Mouse (Mus musculus): ENCODE results near the gene Gnat1. TPM values are rescaled to one million over a fixed set of nuclear protein-coding genes. Genes with fewer than 3 reads are reported as not detected.

Gnat1 gene
- polyA plus RNA-seq (2015; fragmentation: Illumina TruSeq; extraction: RNeasy Lipid Tissue Mini Kit (QIAGEN cat#74804); ENCODE audit: insufficient read depth, low read depth, low replicate concordance): not detected

DNA sequence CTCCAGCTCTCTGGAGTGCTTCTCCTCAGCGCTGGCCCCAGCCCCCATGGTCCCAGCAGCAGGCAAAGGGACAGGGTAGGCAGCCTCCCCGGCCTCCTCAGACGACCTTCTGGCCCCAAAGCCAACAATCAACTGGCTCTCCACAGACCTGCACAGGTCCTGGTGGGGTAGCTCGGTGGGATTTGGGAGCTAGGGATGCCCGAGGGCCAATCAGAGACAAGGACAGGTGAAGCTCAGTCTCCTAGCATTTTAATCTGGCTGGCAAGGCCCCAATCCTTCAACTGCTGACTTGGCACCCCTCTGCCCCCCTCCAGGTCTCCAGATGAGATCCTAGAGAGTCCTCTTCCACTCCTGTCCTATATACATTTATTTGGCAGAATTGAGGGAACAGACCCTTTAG is at the start of gene Gnat1:
Gene Gnat1 (minus strand): TSS at position 212 of the 400 bp plus-strand sequence.

DNA sequence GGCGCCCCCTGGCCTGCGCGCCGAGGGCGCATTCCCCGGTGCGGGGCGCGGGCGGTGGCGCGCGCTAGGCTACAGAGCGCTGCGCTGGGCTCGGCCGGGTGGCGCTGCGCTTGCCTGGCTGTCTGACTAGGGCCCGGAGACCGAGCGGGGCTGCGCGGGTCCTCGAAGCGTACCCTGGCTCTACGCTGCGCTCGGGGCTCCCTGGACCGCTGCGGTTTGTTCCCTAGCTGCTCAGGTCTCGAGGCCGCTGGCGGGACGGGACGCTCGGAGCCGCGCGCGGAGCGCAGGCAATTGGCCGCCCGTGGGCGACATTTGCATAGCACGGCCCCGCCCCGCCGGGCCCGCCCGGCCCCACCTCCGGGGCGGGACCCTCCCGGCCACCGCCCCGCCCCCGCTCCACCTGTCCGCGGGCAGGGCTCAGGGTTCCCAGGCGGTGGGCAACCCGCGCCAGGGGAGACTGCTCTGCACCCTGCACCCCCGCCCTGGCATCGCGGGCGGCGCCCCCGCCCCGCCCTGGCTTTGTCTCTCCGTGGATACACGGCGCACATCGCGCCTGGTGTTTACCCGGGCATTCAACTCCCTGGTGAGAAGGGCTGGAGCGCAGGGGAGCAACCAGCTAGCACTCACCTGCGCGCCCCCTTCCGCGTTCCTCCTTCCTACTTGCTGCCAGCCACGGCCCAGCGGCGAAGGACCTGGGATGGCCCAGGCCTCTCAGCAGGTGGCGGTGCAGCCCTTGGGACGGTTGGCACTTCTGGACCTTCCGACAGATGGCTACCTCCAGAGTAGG is 30.4 kb upstream of the Gnat1 start, which contains the start of gene Sema3f:
Gene Sema3f (minus strand): TSS at position 779 of the 787 bp plus-strand sequence.

DNA sequence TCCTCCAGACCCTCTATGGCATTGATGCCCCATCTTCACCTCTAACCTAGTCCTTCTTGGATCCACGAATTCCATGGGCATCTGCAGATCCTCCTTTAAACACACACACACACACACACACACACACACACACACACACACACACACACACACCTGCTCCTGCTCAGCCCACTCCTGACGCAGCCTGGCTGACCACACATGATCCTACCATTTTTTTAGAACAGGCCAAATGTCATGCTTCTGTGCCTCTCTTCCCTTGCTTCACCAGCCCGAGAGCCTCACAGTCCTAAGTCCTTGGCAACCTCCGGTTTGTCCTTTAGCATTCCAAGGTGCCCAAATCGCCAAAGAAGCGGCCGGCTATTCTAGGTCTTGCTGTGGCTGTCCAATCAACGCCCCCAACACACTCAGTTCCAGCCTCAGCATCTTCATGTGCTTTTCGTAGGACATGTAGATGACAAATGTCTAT is 10.0 kb downstream of the Gnat1 start, which contains the start of gene Slc38a3:
Gene Slc38a3 (minus strand): TSS at position 51 of the 466 bp plus-strand sequence.

DNA sequence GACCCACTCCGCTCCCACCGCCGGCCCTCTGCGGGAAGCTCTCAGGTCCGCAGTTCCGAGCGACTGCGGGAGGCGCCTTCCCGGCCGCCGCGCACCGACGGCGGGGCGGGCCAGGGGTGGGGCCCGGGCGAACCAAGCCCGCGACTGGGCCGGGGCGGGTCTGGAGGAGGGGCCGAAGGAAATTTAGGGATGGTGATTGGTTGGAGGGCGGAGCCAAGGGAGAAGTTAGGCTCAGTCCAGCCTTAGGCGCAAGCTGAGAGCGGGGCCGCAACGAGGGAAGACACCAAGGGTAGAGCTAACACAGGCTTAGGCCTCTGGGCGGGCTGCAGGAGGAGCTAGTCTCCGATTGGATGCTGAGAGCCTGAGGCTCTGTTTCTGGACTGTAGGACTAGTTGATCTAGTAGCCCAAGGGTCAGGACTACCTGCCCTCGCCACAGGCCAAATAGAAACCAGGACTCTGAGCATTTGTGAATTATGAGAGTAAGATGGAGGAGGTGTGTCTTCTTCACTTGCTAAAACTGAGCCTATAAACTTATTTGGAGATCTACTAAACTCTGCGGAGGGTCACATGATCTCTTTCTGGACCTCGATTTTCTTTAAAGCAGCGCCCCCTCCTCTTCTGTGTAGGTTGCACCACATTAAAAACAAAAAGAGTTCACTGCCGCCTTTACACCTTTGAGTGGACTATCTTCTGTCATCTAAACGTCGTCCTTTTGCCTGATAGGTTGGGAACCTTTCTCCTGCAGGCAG is 44.1 kb downstream of the Gnat1 start, which contains the start of gene Gnai2:
Gene Gnai2 (minus strand): TSS at position 89 of the 750 bp plus-strand sequence.

Other genes starting within 250 kb of the Gnat1 start
- 6.5 TPM for gene Tmem115, start 145.8 kb downstream of the Gnat1 start, polyA plus RNA-seq (2015; fragmentation: Illumina TruSeq; extraction: RNeasy Lipid Tissue Mini Kit (QIAGEN cat#74804); ENCODE audit: insufficient read depth, low read depth, low replicate concordance)
- 2.8 TPM for gene Cyb561d2, start 137.5 kb downstream of the Gnat1 start, polyA plus RNA-seq (2015; fragmentation: Illumina TruSeq; extraction: RNeasy Lipid Tissue Mini Kit (QIAGEN cat#74804); ENCODE audit: insufficient read depth, low read depth, low replicate concordance)
- 5.4 TPM for gene Nprl2, start 137.5 kb downstream of the Gnat1 start, polyA plus RNA-seq (2015; fragmentation: Illumina TruSeq; extraction: RNeasy Lipid Tissue Mini Kit (QIAGEN cat#74804); ENCODE audit: insufficient read depth, low read depth, low replicate concordance)
- gene Zmynd10, start 132.4 kb downstream of the Gnat1 start, polyA plus RNA-seq (2015; fragmentation: Illumina TruSeq; extraction: RNeasy Lipid Tissue Mini Kit (QIAGEN cat#74804); ENCODE audit: insufficient read depth, low read depth, low replicate concordance): not detected
- 10.7 TPM for gene Rassf1, start 128.2 kb downstream of the Gnat1 start, polyA plus RNA-seq (2015; fragmentation: Illumina TruSeq; extraction: RNeasy Lipid Tissue Mini Kit (QIAGEN cat#74804); ENCODE audit: insufficient read depth, low read depth, low replicate concordance)
- 11.3 TPM for gene Tusc2, start 116.5 kb downstream of the Gnat1 start, polyA plus RNA-seq (2015; fragmentation: Illumina TruSeq; extraction: RNeasy Lipid Tissue Mini Kit (QIAGEN cat#74804); ENCODE audit: insufficient read depth, low read depth, low replicate concordance)
- gene Hyal2, start 111.8 kb downstream of the Gnat1 start, polyA plus RNA-seq (2015; fragmentation: Illumina TruSeq; extraction: RNeasy Lipid Tissue Mini Kit (QIAGEN cat#74804); ENCODE audit: insufficient read depth, low read depth, low replicate concordance): 12.1 TPM
- gene Hyal1, start 102.8 kb downstream of the Gnat1 start, polyA plus RNA-seq (2015; fragmentation: Illumina TruSeq; extraction: RNeasy Lipid Tissue Mini Kit (QIAGEN cat#74804); ENCODE audit: insufficient read depth, low read depth, low replicate concordance): 1.7 TPM
- gene Naa80, start 100.8 kb downstream of the Gnat1 start, polyA plus RNA-seq (2015; fragmentation: Illumina TruSeq; extraction: RNeasy Lipid Tissue Mini Kit (QIAGEN cat#74804); ENCODE audit: insufficient read depth, low read depth, low replicate concordance): 10.5 TPM
- gene Hyal3, start 98.9 kb downstream of the Gnat1 start, polyA plus RNA-seq (2015; fragmentation: Illumina TruSeq; extraction: RNeasy Lipid Tissue Mini Kit (QIAGEN cat#74804); ENCODE audit: insufficient read depth, low read depth, low replicate concordance): 0.76 TPM
- 23.7 TPM for gene Ifrd2, start 92.1 kb downstream of the Gnat1 start, polyA plus RNA-seq (2015; fragmentation: Illumina TruSeq; extraction: RNeasy Lipid Tissue Mini Kit (QIAGEN cat#74804); ENCODE audit: insufficient read depth, low read depth, low replicate concordance)
- 2.8 TPM for gene Sema3b, start 70.5 kb downstream of the Gnat1 start, polyA plus RNA-seq (2015; fragmentation: Illumina TruSeq; extraction: RNeasy Lipid Tissue Mini Kit (QIAGEN cat#74804); ENCODE audit: insufficient read depth, low read depth, low replicate concordance)
- 76.6 TPM for gene Gnai2, start 44.3 kb downstream of the Gnat1 start, polyA plus RNA-seq (2015; fragmentation: Illumina TruSeq; extraction: RNeasy Lipid Tissue Mini Kit (QIAGEN cat#74804); ENCODE audit: insufficient read depth, low read depth, low replicate concordance)
- gene Slc38a3, start 10.2 kb downstream of the Gnat1 start, polyA plus RNA-seq (2015; fragmentation: Illumina TruSeq; extraction: RNeasy Lipid Tissue Mini Kit (QIAGEN cat#74804); ENCODE audit: insufficient read depth, low read depth, low replicate concordance): 99.2 TPM
- 19.9 TPM for gene Sema3f, start 30.8 kb upstream of the Gnat1 start, polyA plus RNA-seq (2015; fragmentation: Illumina TruSeq; extraction: RNeasy Lipid Tissue Mini Kit (QIAGEN cat#74804); ENCODE audit: insufficient read depth, low read depth, low replicate concordance)
- 36.6 TPM for gene Rbm5, start 91.3 kb upstream of the Gnat1 start, polyA plus RNA-seq (2015; fragmentation: Illumina TruSeq; extraction: RNeasy Lipid Tissue Mini Kit (QIAGEN cat#74804); ENCODE audit: insufficient read depth, low read depth, low replicate concordance)
- 27.2 TPM for gene Rbm6, start 193.5 kb upstream of the Gnat1 start, polyA plus RNA-seq (2015; fragmentation: Illumina TruSeq; extraction: RNeasy Lipid Tissue Mini Kit (QIAGEN cat#74804); ENCODE audit: insufficient read depth, low read depth, low replicate concordance)
- 9.7 TPM for gene Mon1a, start 208.4 kb upstream of the Gnat1 start, polyA plus RNA-seq (2015; fragmentation: Illumina TruSeq; extraction: RNeasy Lipid Tissue Mini Kit (QIAGEN cat#74804); ENCODE audit: insufficient read depth, low read depth, low replicate concordance)
- 3.4 TPM for gene Mst1r, start 227.2 kb upstream of the Gnat1 start, polyA plus RNA-seq (2015; fragmentation: Illumina TruSeq; extraction: RNeasy Lipid Tissue Mini Kit (QIAGEN cat#74804); ENCODE audit: insufficient read depth, low read depth, low replicate concordance)
- not detected for gene Actl11, start 248.8 kb upstream of the Gnat1 start, polyA plus RNA-seq (2015; fragmentation: Illumina TruSeq; extraction: RNeasy Lipid Tissue Mini Kit (QIAGEN cat#74804); ENCODE audit: insufficient read depth, low read depth, low replicate concordance)